Mouse (Mus musculus) midbrain, embryonic 14.5 days (tissue): ENCODE results near the gene Setd3. TPM values are rescaled to one million over a fixed set of nuclear protein-coding genes. Genes with fewer than 3 reads are reported as not detected.

Experiments used
- ATAC-seq: fragments of 200-750 bp; cut with Nextera tagmentation; 2 replicates; pipeline ENCODE4 v1.8.0; 2017; ENCODE audit warnings: moderate number of reproducible peaks, moderate library complexity; ENCODE audit not compliant: low FRiP score, low TSS enrichment
- DNase-seq: peaks from one replicate; pipeline ENCODE4 v3.0.0-alpha.2; 2015
- H3K27ac ChIP-seq: fragments of 300-500 bp; sonication (generic); replicated peaks from 2 replicates; pipeline ENCODE4 v1.5.1; 2014; ENCODE audit warnings: mild to moderate bottlenecking, low read depth, low read length, moderate library complexity
- H3K27me3 ChIP-seq: fragments of 300-500 bp; sonication (generic); 2 replicates; pipeline ENCODE4 v1.6.1; 2014; ENCODE audit warnings: low read length, control low read depth, mixed read lengths; ENCODE audit not compliant: control insufficient read depth, insufficient read depth
- H3K36me3 ChIP-seq: fragments of 300-500 bp; sonication (generic); 2 replicates; pipeline ENCODE4 v1.6.1; 2014; ENCODE audit warnings: low read length, control low read depth; ENCODE audit not compliant: control insufficient read depth, insufficient read depth
- H3K4me1 ChIP-seq: fragments of 300-500 bp; sonication (generic); 2 replicates; pipeline ENCODE4 v1.6.1; 2014; ENCODE audit warnings: mild to moderate bottlenecking, antibody characterized with exemption, low read length, control low read depth; ENCODE audit not compliant: control insufficient read depth, insufficient read depth
- H3K4me2 ChIP-seq: fragments of 300-500 bp; sonication (generic); 2 replicates; pipeline ENCODE4 v1.6.1; 2014; ENCODE audit warnings: mild to moderate bottlenecking, low read length, moderate library complexity
- H3K4me3 ChIP-seq: fragments of 300-500 bp; sonication (generic); replicated peaks from 2 replicates; pipeline ENCODE4 v1.5.1; 2014; ENCODE audit warnings: low read depth, low read length
- H3K9ac ChIP-seq: fragments of 300-500 bp; sonication (generic); replicated peaks from 2 replicates; pipeline ENCODE4 v1.6.1; 2014; ENCODE audit warnings: mild to moderate bottlenecking, low read length, moderate library complexity
- H3K9me3 ChIP-seq: fragments of 300-500 bp; sonication (generic); 2 replicates; pipeline ENCODE4 v1.6.1; 2016; ENCODE audit warnings: low read length, control low read depth, mixed read lengths; ENCODE audit not compliant: control insufficient read depth
- WGBS: fragments of 180-500 bp; shearing (Covaris S2); extraction: QIAGEN DNeasy Blood & Tissue Kit; methylation state at CpG from one replicate; pipeline ENCODE4 v1.1.7; 2014; 5-methylcytosine and 5-hydroxymethylcytosine counted together
- polyA plus RNA-seq: library from polyadenylated mRNA; unstranded; fragments of >200 nt; fragmentation: Nextera tagmentation; extraction: Ambion mirVana; gene quantifications from 2 replicates; pipeline ENCODE4 v1.2.1, GENCODE M21; 2014

Gene Setd3
- polyA plus RNA-seq, 1 experiment from 2014 or later, result 93.3 TPM

DNA sequence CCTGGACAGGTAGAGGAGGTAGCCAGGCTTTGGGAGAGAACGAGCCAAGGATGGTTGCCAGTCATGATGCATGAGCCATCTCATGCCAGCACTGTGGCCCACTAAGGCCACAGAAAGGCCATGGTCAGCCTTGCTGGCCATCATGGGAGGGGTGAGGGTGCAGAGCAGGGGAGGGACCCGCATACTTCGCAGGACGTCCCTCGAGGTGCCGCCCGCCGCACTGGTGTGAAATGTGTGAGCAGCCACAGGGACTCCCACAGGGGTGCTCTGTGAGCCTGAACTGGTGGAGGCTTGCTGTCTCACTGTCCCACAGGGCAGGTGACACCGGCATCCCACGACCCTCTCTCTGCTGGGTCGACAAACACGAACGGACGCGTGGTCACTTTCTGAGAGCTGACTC lies 31.5 kb upstream of the Setd3 start:
- no peak for ATAC-seq
- Histone ChIP-seq H3K4me1 (peaks cover 21% of the 10 kb centered on the region), H3K4me2 (no peak overlapping the region), H3K9me3 (no peaks in the 10 kb centered on the region), H3K27ac (no peak overlapping the region), H3K4me3 (no peak overlapping the region), H3K36me3 (peaks cover 13% of the 10 kb centered on the region), H3K27me3 (no peaks in the 10 kb centered on the region), H3K9ac (no peak overlapping the region)
- no peak for DNase-seq
- WGBS, result 94% methylated on average over 15 of the region's 15 CpGs

DNA sequence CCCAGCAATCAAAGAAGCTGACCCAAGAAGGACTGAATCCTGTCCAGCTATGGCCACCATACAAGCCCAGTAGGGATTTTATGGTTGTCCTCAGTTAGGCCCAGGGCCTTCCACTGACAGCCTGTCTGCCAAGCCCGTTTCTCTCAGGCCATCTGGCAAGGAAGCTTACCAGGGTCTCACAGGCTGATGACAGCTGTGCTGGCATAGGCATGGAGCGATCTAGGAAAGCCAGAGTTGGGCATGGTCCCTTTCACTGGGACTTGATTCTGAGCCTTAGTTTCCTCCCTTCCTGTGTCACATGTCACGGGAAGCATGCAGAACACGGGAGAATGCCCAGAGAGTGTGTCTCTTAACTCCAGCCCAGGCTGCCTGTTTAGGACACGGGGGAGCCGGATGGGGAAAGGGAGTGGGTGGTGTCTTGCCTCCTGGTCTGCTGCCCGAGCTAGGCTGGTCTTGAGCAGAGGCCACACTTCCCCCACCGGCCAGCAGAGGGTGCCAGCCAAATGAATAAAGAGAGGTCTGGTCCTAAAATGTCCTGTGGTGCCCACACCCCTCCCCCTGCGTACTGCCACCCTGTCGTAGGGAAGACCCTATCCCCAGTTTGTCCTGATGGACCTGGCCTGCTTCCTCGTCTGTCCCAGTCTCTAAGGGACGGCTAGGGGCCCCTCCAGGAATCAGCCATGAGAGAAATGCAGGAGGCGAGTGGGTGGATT lies 29.8 kb upstream of the Setd3 start:
- H3K27me3 ChIP-seq, result no peaks in the 10 kb centered on the region
- H3K9ac ChIP-seq, result no peak overlapping the region
- DNase-seq, result peak; percentile 88
- no peak overlapping the region for H3K4me3 ChIP-seq
- no peak overlapping the region for H3K27ac ChIP-seq
- peaks cover 19% of the 10 kb centered on the region for H3K4me1 ChIP-seq
- no peak overlapping the region for H3K4me2 ChIP-seq
- WGBS, result 33% methylated on average over 13 of the region's 13 CpGs
- ATAC-seq, result peak; percentile 21; the same call in 1 of the 2 replicates
- peaks cover 30% of the 10 kb centered on the region for H3K36me3 ChIP-seq
- no peaks in the 10 kb centered on the region for H3K9me3 ChIP-seq

DNA sequence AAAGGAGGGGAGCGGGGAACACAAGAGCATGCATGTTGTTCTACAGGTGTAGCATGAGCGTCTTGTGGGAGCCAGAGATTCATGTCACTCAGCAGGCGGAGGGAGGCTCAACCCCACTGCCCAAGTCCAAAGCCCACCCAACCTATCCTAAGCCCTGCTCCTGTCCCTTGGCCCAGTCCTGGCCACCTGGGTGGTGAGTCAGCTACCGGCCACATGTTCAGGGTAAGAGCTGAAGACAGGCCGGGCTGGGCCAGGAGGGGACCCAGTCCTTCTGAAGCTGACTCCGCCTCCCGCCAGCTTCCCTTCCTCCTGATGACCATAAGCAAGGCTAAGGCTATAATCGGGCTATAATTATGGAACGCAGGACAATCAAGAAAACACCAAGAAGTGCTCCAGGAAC lies 29.1 kb upstream of the Setd3 start:
- Histone ChIP-seq H3K4me1 (peaks cover 13% of the 10 kb centered on the region), H3K9ac (no peak overlapping the region), H3K27ac (no peak overlapping the region), H3K4me2 (no peak overlapping the region), H3K36me3 (peaks cover 37% of the 10 kb centered on the region), H3K27me3 (no peaks in the 10 kb centered on the region), H3K4me3 (no peak overlapping the region), H3K9me3 (no peaks in the 10 kb centered on the region)
- DNase-seq (no peak), ATAC-seq (no peak)
- WGBS, result 87% methylated on average over 9 of the region's 9 CpGs

DNA sequence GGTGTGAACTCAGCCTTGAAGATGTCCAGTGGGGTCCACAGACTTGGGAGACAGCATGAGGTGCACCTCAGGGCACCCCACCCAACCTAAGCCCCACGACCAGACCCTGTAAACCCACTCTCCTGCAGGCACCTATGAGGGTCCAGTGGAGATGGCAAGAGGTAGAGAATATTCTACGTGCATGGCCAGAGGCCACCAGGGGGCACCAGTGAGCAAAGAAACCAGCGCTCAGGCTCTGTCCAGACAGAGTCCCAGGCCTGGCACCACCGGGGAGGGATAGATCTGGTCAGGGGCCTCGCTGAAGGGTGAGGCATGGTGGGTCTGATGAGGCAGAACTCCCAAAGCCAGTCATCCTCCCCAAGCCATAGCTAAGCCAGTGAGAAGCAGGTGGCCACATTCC lies 27.5 kb upstream of the Setd3 start:
- Histone ChIP-seq H3K4me2 (no peak overlapping the region), H3K9me3 (no peaks in the 10 kb centered on the region), H3K27me3 (no peaks in the 10 kb centered on the region), H3K4me3 (no peak overlapping the region), H3K27ac (no peak overlapping the region), H3K36me3 (peaks cover 51% of the 10 kb centered on the region), H3K9ac (no peak overlapping the region), H3K4me1 (no peaks in the 10 kb centered on the region)
- ATAC-seq, result peak; percentile 72
- 6% methylated on average over 5 of the region's 5 CpGs for WGBS
- peak; percentile 91 for DNase-seq

DNA sequence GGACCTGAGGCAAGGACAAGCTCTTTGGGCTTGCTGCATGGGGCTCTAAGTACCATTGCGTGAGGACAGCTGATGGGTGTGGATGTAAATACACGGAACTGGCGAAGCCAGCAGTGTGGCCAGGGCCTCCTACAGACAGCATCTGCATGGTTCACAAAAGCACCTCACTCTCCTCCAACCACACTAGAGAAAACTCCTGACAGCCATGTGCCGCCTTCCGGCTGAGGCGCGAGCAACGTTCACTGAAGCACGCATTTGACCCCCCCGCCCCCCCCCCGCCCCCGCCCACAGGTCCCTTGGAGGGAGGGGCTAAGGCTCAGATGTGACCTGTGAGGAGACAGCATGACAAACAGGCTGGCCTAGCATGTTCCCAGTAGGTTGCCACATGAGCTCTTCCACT lies 25.9 kb upstream of the Setd3 start:
- Histone ChIP-seq H3K4me1 (no peaks in the 10 kb centered on the region), H3K36me3 (peaks cover 68% of the 10 kb centered on the region), H3K4me2 (no peak overlapping the region), H3K27ac (no peak overlapping the region), H3K9ac (no peak overlapping the region), H3K9me3 (no peaks in the 10 kb centered on the region), H3K27me3 (no peaks in the 10 kb centered on the region), H3K4me3 (no peak overlapping the region)
- ATAC-seq, result no peak
- 57% methylated on average over 12 of the region's 12 CpGs for WGBS
- DNase-seq, result no peak

DNA sequence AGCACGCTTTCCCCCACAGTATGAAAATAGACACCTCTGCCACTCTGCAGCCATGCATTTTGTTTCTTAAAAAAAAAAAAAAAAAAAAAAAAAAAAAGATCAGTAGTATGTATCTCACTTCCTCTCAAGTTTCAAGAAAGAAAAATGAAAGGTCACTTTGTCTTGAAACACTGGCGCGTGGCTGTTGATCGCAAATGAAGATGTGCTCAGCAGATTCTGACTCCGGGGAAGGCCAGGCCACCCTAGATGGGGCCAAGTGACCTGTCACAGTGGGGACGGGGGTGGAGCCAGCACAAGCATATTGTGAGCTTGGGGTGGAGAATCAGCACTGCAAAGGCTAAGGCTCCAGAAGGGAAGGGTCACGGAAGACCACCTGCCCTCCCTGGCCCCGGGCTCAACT lies 24.8 kb upstream of the Setd3 start:
- H3K4me3 ChIP-seq, result no peak overlapping the region
- H3K36me3 ChIP-seq, result peaks cover 79% of the 10 kb centered on the region
- ATAC-seq, result no peak
- no peaks in the 10 kb centered on the region for H3K4me1 ChIP-seq
- H3K4me2 ChIP-seq, result no peak overlapping the region
- no peaks in the 10 kb centered on the region for H3K9me3 ChIP-seq
- 68% methylated on average over 8 of the region's 8 CpGs for WGBS
- H3K27ac ChIP-seq, result no peak overlapping the region
- H3K27me3 ChIP-seq, result no peaks in the 10 kb centered on the region
- no peak for DNase-seq
- H3K9ac ChIP-seq, result no peak overlapping the region; the same call in 1 of the 2 replicates

DNA sequence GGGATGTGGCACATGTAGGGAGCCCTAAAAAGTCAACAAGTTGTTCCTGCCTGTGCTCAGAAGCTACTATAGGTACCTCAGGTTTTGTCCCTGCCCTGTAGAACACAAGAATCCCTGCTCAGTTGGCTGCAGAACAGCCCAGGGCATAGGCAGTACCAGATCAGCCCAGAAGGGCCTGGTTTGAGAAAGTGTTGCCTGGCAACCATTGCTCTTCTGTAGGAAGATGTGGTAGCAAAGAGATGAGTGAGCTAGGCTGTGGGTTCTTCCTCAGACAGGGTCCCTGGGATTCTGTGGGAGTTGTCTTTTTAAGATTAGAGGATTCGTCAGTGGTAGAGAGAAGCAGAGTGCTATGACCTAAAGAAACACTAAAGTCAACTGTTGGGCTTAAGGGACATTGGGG lies 21.0 kb upstream of the Setd3 start:
- Histone ChIP-seq H3K27me3 (no peaks in the 10 kb centered on the region), H3K27ac (no peak overlapping the region), H3K9ac (no peak overlapping the region), H3K4me2 (no peak overlapping the region), H3K9me3 (no peaks in the 10 kb centered on the region), H3K4me1 (no peaks in the 10 kb centered on the region), H3K36me3 (peaks cover 99% of the 10 kb centered on the region), H3K4me3 (no peak overlapping the region)
- DNase-seq, result no peak
- ATAC-seq, result no peak
- 85% methylated on average over 1 of the region's 1 CpGs for WGBS

DNA sequence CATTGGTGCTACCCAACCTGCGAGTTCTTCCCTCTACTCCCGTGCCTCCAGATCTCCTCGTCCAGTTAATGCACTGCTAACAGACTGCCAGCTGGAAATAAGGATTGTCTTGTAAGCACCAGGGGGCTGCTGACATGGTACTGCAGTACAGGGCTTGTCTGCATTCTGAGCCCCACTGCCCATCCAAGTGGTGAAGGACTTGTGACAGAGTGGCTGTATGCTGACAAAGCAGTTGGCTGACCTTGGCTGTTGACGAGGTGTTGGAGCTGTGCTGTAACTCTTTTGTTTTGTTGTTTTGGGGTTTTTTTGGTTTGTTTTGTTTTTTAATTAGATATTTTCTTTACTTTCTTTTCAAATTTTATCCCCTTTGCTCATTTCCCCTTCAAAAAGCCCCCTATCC lies 19.3 kb upstream of the Setd3 start:
- no peak overlapping the region for H3K4me2 ChIP-seq
- WGBS, result 87% methylated on average over 4 of the region's 4 CpGs
- DNase-seq (no peak), ATAC-seq (no peak)
- peaks cover 99% of the 10 kb centered on the region for H3K36me3 ChIP-seq
- H3K4me3 ChIP-seq, result no peak overlapping the region
- H3K9me3 ChIP-seq, result no peaks in the 10 kb centered on the region
- no peaks in the 10 kb centered on the region for H3K27me3 ChIP-seq
- H3K27ac ChIP-seq, result no peak overlapping the region
- no peak overlapping the region for H3K9ac ChIP-seq
- H3K4me1 ChIP-seq, result no peaks in the 10 kb centered on the region

DNA sequence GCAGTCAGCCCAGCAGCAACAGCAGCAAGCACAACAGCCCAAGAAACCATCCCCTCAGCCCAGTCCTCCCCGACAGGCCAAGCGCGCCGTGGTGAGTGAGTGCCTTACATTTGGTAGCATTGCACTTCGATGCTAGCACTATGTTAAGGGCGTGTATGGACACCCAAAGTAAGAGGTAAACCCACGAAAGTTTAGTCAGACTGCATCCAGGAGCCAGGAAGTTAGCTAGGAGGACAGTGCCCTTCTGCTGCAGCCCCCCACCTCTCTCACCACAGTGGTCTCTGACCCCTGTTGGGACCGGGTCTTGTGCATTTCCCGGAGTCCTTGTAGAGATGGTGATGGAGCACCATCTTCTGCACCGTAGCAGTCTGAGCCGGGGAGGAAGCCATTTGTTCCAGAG lies 16.6 kb upstream of the Setd3 start:
- ATAC-seq, result no peak
- Histone ChIP-seq H3K9me3 (no peaks in the 10 kb centered on the region), H3K9ac (no peak overlapping the region), H3K27ac (no peak overlapping the region), H3K4me1 (no peaks in the 10 kb centered on the region), H3K4me2 (no peak overlapping the region), H3K4me3 (no peak overlapping the region), H3K27me3 (no peaks in the 10 kb centered on the region), H3K36me3 (peaks cover 99% of the 10 kb centered on the region)
- 97% methylated on average over 11 of the region's 11 CpGs for WGBS
- DNase-seq, result no peak
